Mouse (Mus musculus) left cerebral cortex, postnatal 36 days (tissue): Measurements from ENCODE around the gene Pif1. TPM values are rescaled to one million over a fixed set of nuclear protein-coding genes. Genes with fewer than 3 reads are reported as not detected.

ENCODE experiments used
- DNase-seq, 2 experiments: peaks; one replicate each; pipeline ENCODE4 v3.0.0; 2021 to 2022; ENCODE audit warnings: low spot score in 2 of 2, mixed read lengths in 1 of 2
- intact Hi-C: fragments of 180-260 bp; cut with DNase I; formaldehyde crosslinking; loops from one replicate; pipeline ENCODE4 v1.15.1; 2025
- total RNA-seq, 2 experiments: library from RNA; stranded (reverse); gene quantifications; 2 replicates each; pipeline ENCODE4 v1.2.3; 2021

The Pif1 gene
- total RNA-seq, 2 experiments from 2014 or later = 0.39 to 0.50 TPM

DNA sequence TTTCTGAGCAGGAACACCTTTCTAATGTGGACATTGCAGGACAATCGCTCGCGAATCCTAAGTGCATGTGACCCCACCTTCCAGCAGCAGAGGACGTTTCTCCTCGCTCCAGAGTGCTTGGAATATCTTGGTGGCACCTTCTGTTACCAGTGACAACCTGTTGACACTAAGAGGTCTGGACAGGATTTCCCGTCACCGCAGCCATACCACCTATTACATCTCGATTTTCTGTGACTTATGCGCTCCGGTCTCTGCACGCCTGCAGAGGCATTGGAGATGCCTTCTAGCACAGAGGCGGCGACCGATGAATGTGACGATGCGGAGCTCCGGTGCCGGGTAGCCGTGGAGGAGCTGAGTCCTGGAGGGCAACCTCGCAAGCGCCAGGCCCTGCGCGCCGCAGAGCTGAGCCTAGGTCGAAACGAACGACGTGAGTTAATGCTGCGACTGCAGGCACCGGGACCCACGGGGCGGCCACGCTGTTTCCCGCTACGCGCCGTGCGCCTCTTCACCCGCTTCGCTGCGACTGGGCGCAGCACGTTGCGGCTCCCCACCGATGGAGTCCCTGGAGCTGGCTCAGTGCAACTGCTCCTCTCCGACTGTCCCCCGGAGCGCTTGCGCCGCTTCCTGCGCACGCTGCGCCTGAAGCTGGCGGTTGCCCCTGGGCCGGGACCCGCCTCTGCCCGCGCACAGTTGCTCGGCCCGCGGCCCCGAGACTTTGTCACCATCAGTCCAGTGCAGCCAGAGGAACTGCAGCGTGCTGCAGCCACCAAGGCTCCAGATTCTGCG is 806 bp downstream of the Pif1 start:
- DNase-seq = peak; percentile 28 to 38
- intact Hi-C loops = no loop called here

DNA sequence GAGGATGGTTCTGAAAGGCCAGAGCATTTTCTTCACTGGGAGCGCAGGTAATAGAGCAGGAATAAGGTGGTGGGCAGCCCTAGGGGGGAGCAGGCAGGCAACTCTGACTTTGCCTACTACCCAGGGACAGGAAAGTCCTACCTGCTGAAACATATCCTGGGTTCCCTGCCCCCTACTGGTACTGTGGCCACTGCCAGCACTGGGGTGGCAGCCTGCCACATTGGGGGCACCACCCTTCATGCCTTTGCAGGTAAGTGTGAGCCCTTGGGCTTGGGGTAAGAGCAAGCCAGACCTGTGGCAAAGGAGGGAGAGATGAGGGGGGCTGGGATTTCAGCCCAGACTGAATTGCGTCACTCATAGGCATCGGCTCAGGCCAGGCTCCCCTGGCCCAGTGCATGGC is 2.1 kb downstream of the Pif1 start:
- no peak for DNase-seq
- intact Hi-C loops = no loop called here

DNA sequence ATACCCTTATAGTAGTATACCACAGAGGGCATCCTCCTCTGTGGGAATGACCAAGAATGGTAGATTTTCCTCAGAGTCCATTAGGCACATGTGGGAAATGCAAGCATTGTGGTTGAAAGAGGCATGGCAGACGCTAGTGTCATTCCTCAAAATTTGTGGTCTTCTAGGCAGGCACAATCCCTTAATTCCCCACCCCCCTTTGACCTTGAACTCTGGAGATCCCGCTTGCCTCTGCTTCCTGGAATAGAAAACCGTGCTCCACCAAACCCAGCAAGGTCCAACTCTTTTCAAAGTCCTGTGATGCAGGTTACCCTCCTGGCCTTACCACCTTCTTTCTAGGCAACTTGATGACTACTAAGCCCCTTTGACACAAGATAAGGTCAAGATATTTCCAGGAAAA is 5.8 kb downstream of the Pif1 start:
- intact Hi-C loops = no loop called here
- DNase-seq = no peak

DNA sequence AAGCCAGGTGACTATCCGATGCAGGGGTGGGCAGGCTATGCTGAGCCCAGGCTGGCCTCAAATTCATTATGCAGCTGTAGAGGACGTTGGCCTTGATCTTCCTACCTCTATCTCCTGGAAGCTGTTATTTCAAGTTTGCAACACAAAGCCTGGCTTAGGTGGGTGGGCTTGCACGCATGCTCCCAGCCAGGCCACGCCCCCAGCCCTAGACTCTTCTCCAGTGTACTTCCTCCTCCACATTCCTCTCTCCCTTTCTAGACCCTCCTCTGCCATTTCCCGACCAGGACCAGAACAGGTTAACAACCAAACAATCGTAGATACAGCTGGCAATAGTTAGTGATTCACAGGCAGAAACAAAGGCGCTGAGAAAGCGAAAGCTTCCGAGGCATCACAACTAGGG is 6.6 kb downstream of the Pif1 start:
- intact Hi-C loops = no loop called here
- no peak for DNase-seq

DNA sequence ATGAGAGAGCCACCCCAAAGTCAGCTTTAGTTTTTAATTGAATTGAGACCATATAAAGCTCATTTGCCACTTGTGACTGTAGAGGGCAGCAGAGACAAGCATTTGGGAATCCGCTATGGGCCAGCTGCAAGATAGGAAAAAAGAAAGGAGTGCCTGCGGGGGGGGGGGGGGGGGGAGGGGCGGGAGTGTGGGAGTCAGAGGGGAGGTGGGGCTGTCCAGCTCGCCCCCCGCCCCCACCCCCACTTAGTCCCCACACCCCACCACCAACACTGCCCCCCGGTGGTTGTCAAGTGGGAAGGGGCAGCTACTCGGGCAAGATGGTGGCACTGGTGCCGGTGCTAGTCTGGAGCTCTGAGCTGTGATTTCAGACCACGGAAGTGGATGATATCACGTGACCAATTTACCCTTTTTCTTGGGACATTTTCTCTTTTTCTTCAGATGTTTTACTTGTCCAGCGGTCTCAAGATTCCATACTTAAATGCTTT is 11.8 kb downstream of the Pif1 start:
- DNase-seq = no peak
- intact Hi-C loops = no loop called here

DNA sequence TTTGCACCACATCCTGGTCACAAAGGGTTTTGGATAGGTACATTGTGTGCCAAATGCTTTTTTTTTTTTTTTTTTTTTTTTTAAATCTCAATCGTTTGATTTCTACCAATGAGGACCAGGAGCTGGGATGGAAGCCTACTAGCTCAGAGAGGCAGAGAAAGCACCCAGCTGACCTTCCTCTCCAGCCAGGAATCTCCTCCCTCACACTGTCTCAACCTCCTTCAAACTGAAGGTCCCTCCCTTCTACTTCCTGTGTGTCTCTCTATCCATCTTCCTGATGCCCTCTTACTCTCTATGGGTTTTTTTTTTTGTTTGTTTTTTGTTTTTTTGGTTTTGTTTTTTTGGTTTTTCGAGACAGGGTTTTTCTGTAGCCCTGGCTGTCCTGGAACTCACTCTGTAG is 14.0 kb downstream of the Pif1 start:
- DNase-seq = no peak
- intact Hi-C loops = no loop called here

DNA sequence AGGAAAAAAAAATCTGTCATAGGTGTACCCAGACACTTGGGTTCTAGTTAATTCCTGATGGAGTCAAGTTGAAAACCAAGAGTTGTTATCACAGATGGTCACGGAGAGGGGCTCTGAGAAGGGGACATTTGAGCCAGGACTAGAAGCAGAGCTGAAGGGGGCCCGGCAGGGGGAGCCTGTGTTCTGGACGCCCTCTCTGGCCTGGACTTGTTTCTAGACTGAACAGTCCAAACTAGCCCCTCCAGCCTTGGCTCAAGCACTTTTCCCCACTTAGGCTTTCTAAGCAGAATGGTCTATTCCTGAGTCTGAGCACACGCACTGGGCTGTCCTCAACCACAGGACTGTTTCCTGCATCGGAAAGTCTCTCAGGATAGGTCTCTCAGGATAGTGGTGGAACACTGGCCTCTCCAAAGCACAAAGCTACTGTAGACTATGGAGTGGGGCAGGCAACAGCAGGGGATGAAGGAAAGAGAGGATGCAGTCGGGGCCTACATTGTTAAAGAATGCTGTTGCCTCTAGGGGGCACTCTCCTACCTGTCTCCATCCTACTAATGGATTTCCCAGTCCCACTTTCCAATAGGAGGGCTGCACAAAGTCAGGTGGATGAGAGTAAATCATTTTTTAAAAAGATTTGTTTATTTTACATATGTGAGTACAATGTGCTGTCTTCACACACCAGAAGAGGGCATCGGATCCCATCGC is 16.6 kb downstream of the Pif1 start:
- intact Hi-C loops = loop anchor here (2.0 kb wide), 1 partner anchor 61 kb away; no protein-coding TSS in a partner anchor
- DNase-seq = no peak

DNA sequence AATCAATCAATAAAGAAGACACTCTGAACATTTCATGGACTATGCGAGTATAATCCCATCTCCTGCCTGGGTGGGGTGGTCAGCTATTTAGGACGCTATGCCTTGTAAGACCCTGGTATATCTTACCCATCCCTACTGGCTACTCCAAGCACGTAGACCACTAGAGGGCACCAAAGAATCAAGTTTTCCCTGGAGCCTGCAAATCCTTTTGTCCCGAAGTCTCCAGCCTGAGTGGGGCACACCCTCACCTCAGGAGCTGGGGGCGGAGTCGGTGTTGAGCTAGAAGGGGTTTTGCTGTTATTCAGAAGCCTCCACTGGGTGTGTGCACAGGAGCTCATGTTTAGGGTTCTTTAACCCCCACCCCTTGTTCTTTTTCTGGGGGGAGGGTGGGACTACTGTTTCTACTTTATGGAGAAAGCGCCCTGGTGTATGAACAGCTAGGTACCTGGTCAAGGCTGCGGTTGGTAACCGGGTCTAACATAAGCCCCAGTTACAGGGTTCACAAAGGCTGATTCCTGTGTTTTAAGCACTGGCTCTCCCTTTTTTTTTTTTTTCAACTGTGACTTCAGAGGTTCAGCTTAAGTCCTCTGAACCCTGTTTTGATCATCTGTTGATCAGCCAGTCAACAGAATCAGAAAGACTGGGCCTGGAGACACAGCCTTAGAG is 18.6 kb downstream of the Pif1 start:
- DNase-seq = peak in 1 of 2 experiments; percentile 22
- intact Hi-C loops = loop anchor here (2.0 to 5.0 kb wide), 3 partner anchors 42 to 247 kb away; no protein-coding TSS in a partner anchor

DNA sequence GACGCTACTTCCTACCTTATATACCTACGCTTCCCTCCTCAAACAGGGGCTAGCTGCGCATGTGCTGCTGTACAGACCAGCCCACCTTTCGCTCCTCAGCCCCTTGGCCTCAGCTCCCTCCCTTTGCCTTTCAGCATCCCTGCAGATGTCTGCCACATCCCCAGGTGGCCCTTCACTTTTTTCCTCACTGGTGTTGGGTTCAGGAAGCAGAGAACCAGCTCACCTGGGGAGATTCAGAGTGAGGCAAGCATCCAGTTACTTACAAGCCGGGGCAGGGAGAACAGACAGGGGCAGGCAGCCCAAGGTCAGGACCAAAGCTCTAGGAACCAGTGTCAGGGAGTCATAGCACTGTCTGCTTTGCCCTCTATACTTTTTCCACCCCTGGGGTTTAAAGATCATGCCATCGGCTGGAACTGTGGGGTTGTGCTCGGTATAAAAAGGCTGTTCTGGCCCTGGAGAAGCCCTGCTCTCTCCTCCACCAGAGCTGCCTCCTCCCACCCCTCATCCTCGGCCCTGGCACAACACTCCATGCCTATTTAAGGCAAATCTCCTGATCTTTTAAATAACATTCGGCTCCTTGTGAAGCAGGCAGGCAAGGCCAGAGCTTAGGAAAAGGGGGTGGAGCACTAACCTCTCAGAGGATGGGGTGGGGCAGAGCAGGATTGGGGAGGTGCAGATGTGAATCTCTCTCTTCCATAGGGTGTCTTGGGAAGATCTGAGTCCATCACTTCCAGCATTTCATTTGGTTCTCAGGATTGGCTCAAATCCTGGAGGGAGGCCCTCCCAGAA is 19.6 kb downstream of the Pif1 start:
- DNase-seq = no peak
- intact Hi-C loops = loop anchor here (5.0 kb wide), 2 partner anchors 41 to 246 kb away; no protein-coding TSS in a partner anchor

DNA sequence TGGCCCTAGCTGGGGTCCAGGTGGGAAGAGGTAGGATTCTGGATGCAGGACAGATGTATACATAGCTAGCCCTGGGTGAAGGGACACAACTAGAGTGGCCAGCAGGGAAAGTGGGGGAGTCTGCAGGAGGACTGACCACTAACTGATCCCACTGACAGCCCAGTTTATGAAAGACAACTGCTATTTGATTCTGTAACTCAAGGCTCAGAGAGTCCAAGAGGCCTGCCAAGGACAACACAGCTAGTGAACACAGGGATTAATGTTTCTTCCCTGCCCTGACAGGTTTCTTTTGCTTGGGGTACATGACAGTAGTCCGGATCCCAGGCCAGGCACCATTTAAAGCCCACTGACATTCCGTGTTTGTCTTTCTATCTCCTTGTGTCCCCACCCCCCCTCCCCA is 20.2 kb downstream of the Pif1 start:
- intact Hi-C loops = loop anchor here (5.0 kb wide), 2 partner anchors 40 to 245 kb away; no protein-coding TSS in a partner anchor
- no peak for DNase-seq

DNA sequence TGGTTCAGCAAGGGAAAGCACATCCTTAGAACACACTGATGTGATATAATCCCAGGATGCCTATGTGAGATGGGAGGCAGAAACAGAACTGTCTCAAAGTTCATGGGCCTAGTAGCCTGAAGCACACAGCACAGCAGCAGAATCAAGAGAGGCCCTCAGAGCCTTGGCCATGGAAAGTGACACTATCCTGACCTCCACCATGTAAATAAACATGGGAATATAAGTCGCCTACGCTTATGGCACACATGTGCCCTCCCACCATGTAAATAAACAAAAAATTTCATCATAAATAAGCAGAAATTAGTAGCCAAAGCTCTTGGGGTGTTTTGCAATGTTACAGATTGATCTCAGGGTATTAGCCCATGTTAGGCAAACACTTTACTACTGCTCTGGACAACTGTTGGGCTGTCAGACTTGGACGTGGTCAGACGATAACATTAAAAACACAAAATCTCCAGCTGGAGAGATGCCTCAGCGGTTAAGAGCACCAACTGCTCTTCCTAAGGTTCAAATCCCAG is 25.1 kb downstream of the Pif1 start:
- no peak for DNase-seq
- intact Hi-C loops = no loop called here

DNA sequence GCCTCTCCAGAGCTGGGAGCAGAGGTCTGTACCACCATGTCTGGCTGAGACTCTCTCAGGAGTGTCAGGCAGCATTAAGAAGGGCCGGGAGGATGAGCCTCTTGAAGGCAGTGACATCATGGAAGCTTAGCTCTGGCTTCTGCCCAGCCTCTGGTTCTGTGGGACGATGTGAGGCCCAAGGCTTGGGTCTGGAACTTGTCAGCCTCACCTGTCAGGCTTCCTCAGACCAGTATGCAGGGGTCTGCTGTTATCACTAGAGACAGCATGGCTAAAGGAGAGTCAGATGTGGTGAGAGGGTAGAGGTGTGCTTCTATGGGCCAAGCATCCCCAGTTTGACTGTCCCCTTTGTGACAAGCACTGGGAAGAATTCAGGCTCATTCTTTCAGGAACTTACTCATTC is 26.1 kb downstream of the Pif1 start:
- no peak for DNase-seq
- intact Hi-C loops = no loop called here

DNA sequence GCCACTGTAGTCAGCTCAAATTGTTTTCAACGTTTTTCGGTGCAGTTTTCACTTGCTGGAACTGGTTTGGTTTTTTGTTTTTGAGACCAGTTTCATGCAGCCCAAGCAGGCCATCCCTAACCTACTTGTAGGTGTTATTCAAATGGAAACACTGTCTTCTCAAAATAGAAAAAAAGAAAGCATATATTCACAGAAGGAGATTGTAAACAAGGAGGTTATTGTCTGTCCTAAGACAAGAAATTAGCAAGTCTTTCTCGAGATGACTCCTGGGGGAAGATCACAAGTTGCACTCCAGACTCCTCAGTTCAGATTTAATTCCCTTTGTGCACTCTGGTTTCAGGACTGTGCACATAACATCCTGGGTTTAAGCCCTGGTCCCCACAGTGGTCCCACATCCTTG is 32.4 kb downstream of the Pif1 start:
- DNase-seq = no peak
- intact Hi-C loops = no loop called here

DNA sequence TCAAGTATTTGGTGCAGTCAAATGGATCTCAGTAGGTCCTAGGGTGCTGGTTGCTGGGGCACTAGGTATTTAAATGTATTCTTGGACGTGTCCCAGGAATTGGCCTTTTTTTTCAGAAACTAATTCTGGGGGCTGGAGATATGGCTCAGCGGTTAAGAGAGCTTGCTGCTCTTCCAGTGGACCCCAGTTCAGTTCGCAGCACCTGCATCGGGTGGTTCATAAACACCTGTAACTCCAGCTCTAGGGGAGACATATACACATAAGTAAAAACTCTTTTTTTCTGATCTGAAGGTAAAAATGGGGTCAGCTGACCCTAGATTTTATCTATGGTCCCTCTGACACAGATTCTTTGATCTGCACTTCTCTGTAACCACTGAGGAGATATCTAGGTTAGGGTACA is 34.2 kb downstream of the Pif1 start:
- DNase-seq = no peak
- intact Hi-C loops = loop anchor here (5.0 kb wide), 1 partner anchor 36 kb away; no protein-coding TSS in a partner anchor

DNA sequence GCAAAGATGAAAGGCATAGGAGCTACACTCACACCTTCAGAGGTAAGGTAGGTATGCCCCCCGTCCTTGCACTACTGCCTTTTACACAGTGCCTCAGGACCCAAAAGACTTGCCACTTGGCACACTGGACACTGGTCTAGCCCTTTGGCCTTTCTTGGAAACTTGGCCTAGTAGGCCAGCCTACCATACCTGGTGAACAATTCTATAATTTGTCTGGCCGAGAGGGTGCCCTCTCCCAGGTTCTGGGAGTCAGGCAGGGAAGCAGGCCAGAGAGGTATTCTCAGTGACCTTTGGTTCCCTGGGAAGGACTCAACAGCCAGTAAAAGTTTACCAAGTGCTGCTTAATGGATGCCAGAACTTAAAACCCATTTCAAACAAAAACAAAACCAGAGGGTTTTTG is 34.7 kb downstream of the Pif1 start:
- no peak for DNase-seq
- intact Hi-C loops = loop anchor here (5.0 kb wide), 1 partner anchor 36 kb away; no protein-coding TSS in a partner anchor

DNA sequence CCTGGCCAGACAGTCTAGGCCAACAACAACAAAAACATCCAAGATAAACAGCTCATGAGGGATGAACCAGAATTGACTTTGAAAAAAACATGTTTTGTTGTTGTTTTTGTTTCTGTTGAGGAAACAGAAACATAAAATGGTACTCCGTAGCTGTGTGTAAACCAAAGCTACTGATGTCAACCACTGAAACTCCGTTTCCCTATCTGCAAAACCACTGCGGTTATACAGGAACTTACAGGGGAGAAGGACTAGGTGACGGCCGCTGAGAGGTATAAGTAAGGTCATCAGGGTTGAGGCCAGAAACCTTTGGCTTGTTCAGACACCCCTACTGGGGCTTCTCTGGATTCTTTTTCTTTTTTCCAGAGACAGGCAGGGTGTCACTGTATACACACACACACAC is 35.9 kb downstream of the Pif1 start:
- intact Hi-C loops = loop anchor here (5.0 kb wide), 1 partner anchor 34 kb away; no protein-coding TSS in a partner anchor
- no peak for DNase-seq

DNA sequence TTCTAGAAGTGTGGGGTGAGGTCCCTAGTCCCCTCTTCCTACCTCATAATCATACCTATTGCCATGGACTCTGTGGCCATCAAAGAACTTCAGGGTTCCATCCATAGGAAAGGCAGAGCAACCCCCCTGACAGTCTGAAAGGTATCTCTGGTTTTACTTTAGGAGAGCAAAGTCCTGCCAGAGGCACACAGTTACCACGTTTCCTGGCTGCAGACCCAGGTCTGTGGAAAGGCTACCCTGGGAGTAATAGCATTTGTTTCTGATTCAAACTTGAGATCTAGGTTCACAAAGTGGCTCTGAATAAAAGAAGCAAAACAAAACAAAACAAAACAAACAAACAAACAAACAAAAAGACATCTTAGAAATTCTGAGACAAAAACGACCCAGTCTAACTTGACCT is 37.3 kb downstream of the Pif1 start:
- DNase-seq = no peak
- intact Hi-C loops = loop anchor here (5.0 kb wide), 1 partner anchor 33 kb away; no protein-coding TSS in a partner anchor

DNA sequence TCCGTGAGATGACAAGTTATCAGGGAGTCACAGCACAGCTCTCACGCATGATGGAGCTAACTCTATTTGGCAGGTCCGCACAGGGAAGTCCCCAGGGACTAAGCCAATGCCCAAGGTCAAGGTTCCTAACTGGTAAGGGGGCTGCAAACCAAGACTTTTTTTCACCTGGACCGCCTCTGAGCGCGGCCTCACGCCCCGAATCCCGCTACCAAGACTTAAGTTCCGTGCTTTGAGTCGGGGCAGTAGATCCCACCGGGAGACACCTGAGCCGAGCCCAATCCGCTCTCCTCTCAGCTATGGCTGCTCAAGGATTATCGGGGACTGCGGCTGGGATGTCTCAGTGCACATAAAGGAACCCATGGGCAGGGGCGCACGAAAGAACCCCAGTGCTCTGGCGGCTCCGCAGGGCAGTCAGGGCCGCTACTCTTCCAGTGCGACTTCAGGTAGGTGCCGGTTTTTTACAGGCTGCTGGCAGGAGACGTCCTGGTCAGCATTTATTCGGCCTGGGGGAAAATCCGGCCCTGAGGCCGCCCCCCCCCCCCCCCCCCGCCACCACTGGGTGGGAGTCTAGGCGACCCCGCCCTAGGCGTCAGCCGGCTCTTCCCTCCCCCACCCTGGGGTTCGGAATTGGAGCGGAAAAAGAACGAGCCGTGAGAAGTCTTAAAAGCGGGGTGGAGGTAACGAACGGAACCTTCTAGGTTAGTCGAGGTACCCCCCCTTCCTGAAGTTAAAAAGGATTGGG is 42.2 kb downstream of the Pif1 start, which contains the start of gene Rbpms2:
TSS of gene Rbpms2 (plus strand) at position 624 of the 742 bp plus-strand sequence.
- intact Hi-C loops = loop anchor here (1.0 kb wide), 1 partner anchor 18 kb away; no protein-coding TSS in a partner anchor
- no peak for DNase-seq
